Mouse (Mus musculus): ENCODE measurements around the gene Peg12. TPM values are rescaled to one million over a fixed set of nuclear protein-coding genes. Genes with fewer than 3 reads are reported as not detected.

Gene Peg12
- total RNA-seq (2022): under 1 TPM; 0.27 to 0.75 (median 0.35) TPM

- peak in 1 of 2 experiments; percentile 2 for DNase-seq (ENCODE audit: low spot score in 2 of 2)
These were observed at the start of gene Peg12 for GRCm38 (mm10) chr7:62463878-62464755. Gene Peg12, minus strand, starts transcription at chr7:62464510.

GRCm38 (mm10) chr7:62486139-62486538, 21.8 kb upstream of the Peg12 start:
- DNase-seq (ENCODE audit: low spot score in 2 of 2): no peak

- no peak for DNase-seq (ENCODE audit: low spot score in 2 of 2)
These were observed 1.1 kb downstream of the Peg12 start for GRCm38 (mm10) chr7:62463007-62463877.

- no peak for DNase-seq (ENCODE audit: low spot score in 2 of 2)
These were observed 1.9 kb downstream of the Peg12 start for GRCm38 (mm10) chr7:62462229-62463006.

- DNase-seq (ENCODE audit: low spot score in 2 of 2): no peak
These were observed 12.0 kb downstream of the Peg12 start for GRCm38 (mm10) chr7:62452353-62452752.

- no peak for DNase-seq (ENCODE audit: low spot score in 2 of 2)
These were observed 18.7 kb downstream of the Peg12 start for GRCm38 (mm10) chr7:62445431-62446165.

GRCm38 (mm10) chr7:62436394-62436793, 27.9 kb downstream of the Peg12 start:
- DNase-seq (ENCODE audit: low spot score in 2 of 2): no peak

- DNase-seq (ENCODE audit: low spot score in 2 of 2): no peak
These were observed 31.1 kb downstream of the Peg12 start for GRCm38 (mm10) chr7:62433243-62433642.

- DNase-seq (ENCODE audit: low spot score in 2 of 2): no peak
These were observed 36.0 kb downstream of the Peg12 start for GRCm38 (mm10) chr7:62428337-62428736.

GRCm38 (mm10) chr7:62423210-62423609, 41.1 kb downstream of the Peg12 start:
- no peak for DNase-seq (ENCODE audit: low spot score in 2 of 2)

- no peak for DNase-seq (ENCODE audit: low spot score in 2 of 2)
These were observed 43.7 kb downstream of the Peg12 start for GRCm38 (mm10) chr7:62420566-62420965.

- DNase-seq (ENCODE audit: low spot score in 2 of 2): peak in 1 of 2 experiments; percentile 45
These were observed 44.6 kb downstream of the Peg12 start, which contains the start of gene Mkrn3 for GRCm38 (mm10) chr7:62419493-62420360. Gene Mkrn3, minus strand, starts transcription at chr7:62420139.

GRCm38 (mm10) chr7:62419105-62419492, 45.2 kb downstream of the Peg12 start:
- no peak for DNase-seq (ENCODE audit: low spot score in 2 of 2)

- no peak for DNase-seq (ENCODE audit: low spot score in 2 of 2)
These were observed 46.0 kb downstream of the Peg12 start for GRCm38 (mm10) chr7:62418346-62418745.

GRCm38 (mm10) chr7:62416173-62416572, 48.1 kb downstream of the Peg12 start:
- DNase-seq (ENCODE audit: low spot score in 2 of 2): no peak

GRCm38 (mm10) chr7:62415222-62415621, 49.1 kb downstream of the Peg12 start:
- no peak for DNase-seq (ENCODE audit: low spot score in 2 of 2)

Data from layer of hippocampus, adult 8-10 months (tissue).